Mouse (Mus musculus) liver, embryonic 14.5 days (tissue): ENCODE data around the gene E130114P18Rik.

Experiments used
- CTCF ChIP-seq: IDR thresholded peaks from 2 replicates; pipeline ENCODE4 v1.5.1; 2016; ENCODE audit warnings: antibody characterized with exemption, low read depth, control low read depth
- EP300 ChIP-seq: IDR thresholded peaks from 2 replicates; pipeline ENCODE4 v1.6.1; 2016; ENCODE audit warnings: antibody characterized with exemption, low read depth

GRCm38 (mm10) chr4:97671911-97672310 is 106.0 kb downstream of the E130114P18Rik start:
- TF ChIP-seq EP300, result no peak
- no peak for TF ChIP-seq CTCF
